Mouse (Mus musculus) heart, adult 2 months (tissue): ENCODE measurements around the gene Pdhx. TPM values are rescaled to one million over a fixed set of nuclear protein-coding genes. Genes with fewer than 3 reads are reported as not detected.

ENCODE experiments used
- DNase-seq, 2 experiments: peaks; one replicate each; pipeline ENCODE4 v3.0.0; 2021
- H3K27ac ChIP-seq: fragments of 200-600 bp; 2 replicates; pipeline ENCODE4 v1.8.1; 2022
- H3K27me3 ChIP-seq: fragments of 200-500 bp; 2 replicates; pipeline ENCODE4 v1.6.1; 2012; ENCODE audit warnings: mild to moderate bottlenecking, low read length, inconsistent platforms, mixed read lengths; ENCODE audit not compliant: control insufficient read depth, insufficient read depth
- H3K36me3 ChIP-seq: fragments of 200-500 bp; 2 replicates; pipeline ENCODE4 v1.6.1; 2012; ENCODE audit warnings: low read length, inconsistent platforms; ENCODE audit not compliant: control insufficient read depth, insufficient read depth
- H3K4me1 ChIP-seq: fragments of 200-500 bp; 2 replicates; pipeline ENCODE4 v1.6.1; 2011; ENCODE audit warnings: low read length; ENCODE audit not compliant: control insufficient read depth, insufficient read depth
- H3K4me3 ChIP-seq: fragments of 200-600 bp; 2 replicates; pipeline ENCODE4 v1.8.1; 2022
- H3K79me2 ChIP-seq: fragments of 200-500 bp; replicated peaks from 2 replicates; pipeline ENCODE4 v1.6.1; 2012; ENCODE audit warnings: mild to moderate bottlenecking, inconsistent platforms, low read length, moderate library complexity, mixed read lengths; ENCODE audit not compliant: control insufficient read depth, insufficient read depth
- H3K9ac ChIP-seq: fragments of 200-500 bp; 2 replicates; pipeline ENCODE4 v1.6.1; 2012; ENCODE audit warnings: low read depth, mild to moderate bottlenecking, control low read depth, inconsistent platforms, low read length, mixed read lengths
- CTCF ChIP-seq: fragments of 200-600 bp; IDR thresholded peaks from 2 replicates; pipeline ENCODE4 v1.8.1; 2022; ENCODE audit warnings: antibody characterized with exemption, mild to moderate bottlenecking, moderate library complexity
- EP300 ChIP-seq: fragments of 200-500 bp; IDR thresholded peaks from 2 replicates; pipeline ENCODE4 v1.6.1; 2011; ENCODE audit warnings: low read depth, low read length, control low read depth; ENCODE audit not compliant: insufficient read depth
- POLR2A ChIP-seq: fragments of 200-500 bp; IDR thresholded peaks from 2 replicates; pipeline ENCODE4 v1.6.1; 2011; ENCODE audit warnings: mild to moderate bottlenecking, low read depth, low read length, control low read depth; ENCODE audit not compliant: insufficient read depth
- WGBS: fragments of 180-500 bp; shearing (Covaris S2); methylation state at CpG from one replicate; pipeline ENCODE4 v1.1.7; 2018; 5-methylcytosine and 5-hydroxymethylcytosine counted together
- intact Hi-C: fragments of 180-260 bp; cut with DNase I; formaldehyde crosslinking; loops from one replicate; pipeline ENCODE4 v1.15.1; 2025
- polyA plus RNA-seq: library from polyadenylated mRNA; depleted of rRNA; stranded (reverse); fragments of >200 nt; gene quantifications from 2 replicates; pipeline ENCODE4 v1.2.3, GENCODE M21; 2012; rRNA removed
- total RNA-seq, 2 experiments: library from RNA; stranded (reverse); gene quantifications; 2 replicates each; pipeline ENCODE4 v1.2.3; 2021

Gene Pdhx
- total and polyA plus RNA-seq, 3 experiments: 102 to 162 (median 147) TPM

- H3K79me2 ChIP-seq: no peaks in the 10 kb centered on the region
- TF ChIP-seq CTCF: no peak
- TF ChIP-seq EP300: no peak
- TF ChIP-seq POLR2A: no peak
- peaks cover 2% of the 10 kb centered on the region for H3K4me1 ChIP-seq
- no peak overlapping the region for H3K4me3 ChIP-seq
- WGBS: 50% methylated on average over 5 of the region's 5 CpGs
- H3K27me3 ChIP-seq: no peaks in the 10 kb centered on the region
- DNase-seq: no peak
- intact Hi-C loops: no loop called here
- no peak overlapping the region for H3K27ac ChIP-seq
- no peak overlapping the region for H3K9ac ChIP-seq
- no peaks in the 10 kb centered on the region; the same call in 1 of the 2 replicates for H3K36me3 ChIP-seq
Observed at GRCm38 (mm10) chr2:102972575-102972974, 100.7 kb downstream of the Pdhx start.

- H3K79me2 ChIP-seq: no peaks in the 10 kb centered on the region
- no peaks in the 10 kb centered on the region for H3K27me3 ChIP-seq
- intact Hi-C loops: no loop called here
- H3K4me3 ChIP-seq: no peak overlapping the region
- H3K4me1 ChIP-seq: peaks cover 2% of the 10 kb centered on the region
- H3K27ac ChIP-seq: no peak overlapping the region
- no peak for DNase-seq
- TF ChIP-seq EP300: no peak
- TF ChIP-seq CTCF: no peak
- no peak for TF ChIP-seq POLR2A
- no peak overlapping the region for H3K9ac ChIP-seq
- H3K36me3 ChIP-seq: no peaks in the 10 kb centered on the region; the same call in 1 of the 2 replicates
Observed at GRCm38 (mm10) chr2:102971951-102972350, 101.4 kb downstream of the Pdhx start.

Other genes with a start within 250 kb of the Pdhx start
- gene Cd44, start 171.8 kb downstream of the Pdhx start, total RNA-seq: 10 to 100 TPM in 1 of 2 experiments, 1 to 10 TPM in 1; 8.4 to 10.8 TPM
- gene Cd44, start 171.8 kb downstream of the Pdhx start, polyA plus RNA-seq: 9.1 and 10.4 TPM in 2 replicates
- 10 to 100 TPM; 62.5 to 74.7 TPM for gene Apip, start 162 bp upstream of the Pdhx start, total RNA-seq
- gene Apip, start 162 bp upstream of the Pdhx start, polyA plus RNA-seq: 44.2 and 65.5 TPM in 2 replicates
- not detected for gene Ehf, start 229.8 kb upstream of the Pdhx start, total RNA-seq
- gene Ehf, start 229.8 kb upstream of the Pdhx start, polyA plus RNA-seq: 2.0 TPM in 1 of 2 replicates, not detected in the other